Mouse (Mus musculus): ENCODE data around the gene 4921524J17Rik. TPM values are rescaled to one million over a fixed set of nuclear protein-coding genes. Genes with fewer than 3 reads are reported as not detected.

Gene 4921524J17Rik
- polyA plus RNA-seq, 1 experiment from 2014 or later: 37.8 TPM

DNA sequence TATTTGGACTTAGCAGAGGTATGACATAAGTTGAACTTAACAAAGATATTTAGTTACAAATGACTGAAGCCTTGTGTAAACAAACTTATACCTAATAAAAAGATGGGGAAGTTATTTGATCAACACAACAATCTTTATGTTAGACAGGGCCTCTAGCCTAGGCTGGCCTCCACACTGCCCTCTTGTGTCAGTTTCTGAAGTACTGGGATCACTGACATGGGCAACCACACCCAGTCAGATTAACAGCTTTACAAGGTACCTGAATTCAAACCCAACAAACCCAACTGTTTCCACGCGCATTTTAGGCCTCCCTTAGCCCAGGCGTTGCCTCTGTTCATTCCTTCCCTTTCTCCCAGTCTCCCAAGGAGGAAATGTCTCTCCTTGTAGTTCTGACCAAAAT is 28.7 kb upstream of the 4921524J17Rik start:
- no peak overlapping the region for H3K4me3 ChIP-seq
- H3K27me3 ChIP-seq (ENCODE audit: low read depth, poor library complexity, severe bottlenecking): no peaks in the 10 kb centered on the region
- no peaks in the 10 kb centered on the region for H3K36me3 ChIP-seq
- no peak for DNase-seq (ENCODE audit: low spot score)
- no peak overlapping the region for H3K27ac ChIP-seq (replicated peaks)
- no peaks in the 10 kb centered on the region for H3K9me3 ChIP-seq (replicated peaks)
- WGBS: 78% methylated on average over 3 of the region's 3 CpGs
- H3K4me1 ChIP-seq: no peaks in the 10 kb centered on the region

DNA sequence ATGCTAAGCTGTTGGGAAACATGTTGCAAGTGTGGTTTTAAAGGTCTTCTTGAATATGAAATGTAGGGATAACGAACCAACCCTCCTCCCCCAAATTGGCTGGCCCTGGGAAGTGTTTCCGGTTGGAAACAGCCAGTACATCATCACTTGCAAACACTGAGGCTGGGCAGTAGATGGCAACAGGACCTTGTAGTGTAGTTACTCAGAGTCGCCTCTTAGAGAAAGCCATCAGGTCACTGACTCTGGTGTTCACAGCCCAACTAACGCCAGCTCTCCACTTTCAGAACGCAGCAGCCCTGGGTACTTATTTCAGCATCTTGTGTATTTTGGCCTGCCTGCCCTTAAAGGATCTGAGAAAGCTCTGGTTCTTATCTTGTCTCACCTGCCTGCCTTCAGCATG is 28.2 kb upstream of the 4921524J17Rik start:
- Histone ChIP-seq H3K27ac (replicated peaks) (no peak overlapping the region), H3K36me3 (no peaks in the 10 kb centered on the region), H3K9me3 (replicated peaks) (no peaks in the 10 kb centered on the region), H3K27me3 (ENCODE audit: low read depth, poor library complexity, severe bottlenecking) (no peaks in the 10 kb centered on the region), H3K4me1 (no peaks in the 10 kb centered on the region), H3K4me3 (no peak overlapping the region)
- WGBS: 45% methylated on average over 5 of the region's 5 CpGs
- DNase-seq (ENCODE audit: low spot score): no peak

DNA sequence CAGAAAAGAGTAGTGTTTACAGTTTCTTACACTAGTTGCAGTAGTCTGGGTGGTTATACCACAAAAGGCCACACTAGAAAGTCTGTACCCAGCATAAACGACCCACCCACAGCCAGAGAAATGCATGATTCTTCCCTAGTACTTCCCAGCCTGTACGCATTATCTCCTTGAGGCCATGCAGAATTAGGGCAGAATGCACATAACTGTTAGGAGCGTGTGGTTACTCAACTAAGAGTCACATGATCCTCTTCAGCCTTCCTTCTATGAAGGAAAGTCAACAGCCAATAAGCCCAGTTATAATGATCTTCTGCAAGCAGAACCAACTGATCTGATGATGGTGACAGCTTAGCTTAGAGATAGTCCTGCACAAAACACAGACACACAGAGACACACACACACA is 26.9 kb upstream of the 4921524J17Rik start:
- 84% methylated on average over 3 of the region's 3 CpGs for WGBS

GRCm38 (mm10) chr8:85456536-85456935 is 23.9 kb upstream of the 4921524J17Rik start:
- peak; percentile 68 for DNase-seq (ENCODE audit: low spot score)
- H3K27me3 ChIP-seq (ENCODE audit: low read depth, poor library complexity, severe bottlenecking): no peaks in the 10 kb centered on the region
- no peaks in the 10 kb centered on the region for H3K9me3 ChIP-seq (replicated peaks)
- H3K4me3 ChIP-seq: no peak overlapping the region
- no peaks in the 10 kb centered on the region for H3K36me3 ChIP-seq
- 15% methylated on average over 14 of the region's 14 CpGs for WGBS
- peaks cover 17% of the 10 kb centered on the region for H3K4me1 ChIP-seq
- H3K27ac ChIP-seq (replicated peaks): no peak overlapping the region

More for the DNA sequence above, 26.9 kb upstream of the 4921524J17Rik start:
- DNase-seq (ENCODE audit: low spot score): no peak
- no peaks in the 10 kb centered on the region for H3K4me1 ChIP-seq
- no peak overlapping the region for H3K27ac ChIP-seq (replicated peaks)
- no peaks in the 10 kb centered on the region for H3K27me3 ChIP-seq (ENCODE audit: low read depth, poor library complexity, severe bottlenecking)
- H3K4me3 ChIP-seq: no peak overlapping the region
- no peaks in the 10 kb centered on the region for H3K9me3 ChIP-seq (replicated peaks)
- H3K36me3 ChIP-seq: no peaks in the 10 kb centered on the region

- Histone ChIP-seq H3K27me3 (ENCODE audit: low read depth, poor library complexity, severe bottlenecking) (no peaks in the 10 kb centered on the region), H3K4me3 (no peak overlapping the region), H3K9me3 (replicated peaks) (no peaks in the 10 kb centered on the region), H3K27ac (replicated peaks) (no peak overlapping the region), H3K36me3 (no peaks in the 10 kb centered on the region), H3K4me1 (peaks cover 17% of the 10 kb centered on the region)
- no peak for DNase-seq (ENCODE audit: low spot score)
- 71% methylated on average over 8 of the region's 8 CpGs for WGBS
Measured at GRCm38 (mm10) chr8:85454750-85455149, 22.1 kb upstream of the 4921524J17Rik start.

- Histone ChIP-seq H3K9me3 (replicated peaks) (no peaks in the 10 kb centered on the region), H3K36me3 (no peaks in the 10 kb centered on the region), H3K27me3 (ENCODE audit: low read depth, poor library complexity, severe bottlenecking) (no peaks in the 10 kb centered on the region), H3K4me3 (no peak overlapping the region), H3K4me1 (peaks cover 17% of the 10 kb centered on the region), H3K27ac (replicated peaks) (no peak overlapping the region)
- WGBS: 85% methylated on average over 2 of the region's 2 CpGs
- DNase-seq (ENCODE audit: low spot score): no peak
Measured at GRCm38 (mm10) chr8:85453256-85453655, 20.6 kb upstream of the 4921524J17Rik start.

- Histone ChIP-seq H3K9me3 (replicated peaks) (no peaks in the 10 kb centered on the region), H3K4me3 (peak overlapping the region; percentile 33; the same call in 1 of the 2 replicates), H3K36me3 (no peaks in the 10 kb centered on the region), H3K27ac (replicated peaks) (peak overlapping the region; percentile 17; the same call in 1 of the 2 replicates), H3K4me1 (peaks cover 17% of the 10 kb centered on the region), H3K27me3 (ENCODE audit: low read depth, poor library complexity, severe bottlenecking) (no peaks in the 10 kb centered on the region)
- peak; percentile 32 for DNase-seq (ENCODE audit: low spot score)
- WGBS: 25% methylated on average over 14 of the region's 14 CpGs
Measured at GRCm38 (mm10) chr8:85452328-85452727, 19.7 kb upstream of the 4921524J17Rik start.

DNA sequence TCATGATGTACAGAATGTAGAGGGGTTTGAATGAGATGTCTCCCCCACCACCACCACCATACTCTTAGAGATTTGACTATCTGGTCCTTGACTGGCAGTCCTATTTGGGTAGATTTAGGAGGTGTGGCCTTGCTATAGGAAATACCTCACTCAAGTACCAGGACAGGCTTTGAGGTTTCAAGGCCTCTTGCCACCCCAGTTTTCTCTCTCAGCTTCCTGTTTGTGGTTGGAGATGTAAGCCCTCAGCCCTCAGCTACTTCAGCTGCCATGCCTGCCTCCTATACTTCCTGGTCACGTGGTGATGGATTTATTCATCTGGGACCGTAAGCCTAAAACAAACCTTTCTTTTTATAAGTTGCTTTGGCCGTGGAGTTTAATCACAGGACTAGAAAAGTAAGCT is 17.7 kb upstream of the 4921524J17Rik start:
- Histone ChIP-seq H3K27ac (replicated peaks) (no peak overlapping the region), H3K36me3 (no peaks in the 10 kb centered on the region), H3K27me3 (ENCODE audit: low read depth, poor library complexity, severe bottlenecking) (no peaks in the 10 kb centered on the region), H3K4me3 (no peak overlapping the region), H3K9me3 (replicated peaks) (no peaks in the 10 kb centered on the region), H3K4me1 (peaks cover 17% of the 10 kb centered on the region)
- 86% methylated on average over 3 of the region's 3 CpGs for WGBS
- DNase-seq (ENCODE audit: low spot score): no peak

DNA sequence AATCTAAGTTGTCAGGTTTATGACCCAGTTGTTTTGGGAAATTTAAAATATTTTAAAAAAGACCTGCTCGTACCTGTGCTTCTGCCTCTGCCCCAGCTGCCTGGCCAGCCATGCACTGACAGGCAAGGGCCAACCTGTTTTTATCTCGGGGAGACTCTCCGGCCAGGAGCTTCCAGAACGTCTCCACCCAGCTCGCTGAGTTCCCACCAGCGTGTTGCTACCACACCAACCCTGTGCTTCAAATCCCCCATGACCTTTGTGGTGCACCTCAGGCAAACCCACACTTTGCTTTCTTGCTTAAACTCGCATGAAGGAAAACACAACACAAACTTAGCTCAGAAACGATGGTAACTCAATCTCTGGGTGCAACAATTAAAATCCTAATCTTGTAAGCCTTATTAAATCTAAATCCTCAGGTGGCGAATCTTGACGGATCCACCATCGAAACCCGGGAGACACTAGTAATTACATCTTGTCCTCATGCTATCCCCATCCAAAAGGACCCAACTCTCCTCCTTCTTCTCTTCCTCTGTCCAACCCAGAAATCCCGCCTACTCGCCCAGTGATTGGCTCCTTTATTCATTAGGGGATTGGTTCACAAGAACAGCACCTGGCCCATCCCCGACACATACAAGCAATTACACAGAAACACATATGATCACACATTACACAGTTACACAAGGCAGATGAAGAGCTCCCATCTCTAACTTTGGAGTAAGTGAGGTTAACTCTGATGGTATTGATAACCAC is 13.5 kb upstream of the 4921524J17Rik start:
- Histone ChIP-seq H3K4me3 (no peak overlapping the region), H3K9me3 (replicated peaks) (no peaks in the 10 kb centered on the region), H3K36me3 (no peaks in the 10 kb centered on the region), H3K4me1 (peaks cover 6% of the 10 kb centered on the region; the same call in 1 of the 2 replicates), H3K27me3 (ENCODE audit: low read depth, poor library complexity, severe bottlenecking) (no peaks in the 10 kb centered on the region), H3K27ac (replicated peaks) (no peak overlapping the region)
- WGBS: 86% methylated on average over 15 of the region's 15 CpGs
- DNase-seq (ENCODE audit: low spot score): no peak

GRCm38 (mm10) chr8:85444092-85444491 is 11.5 kb upstream of the 4921524J17Rik start:
- no peaks in the 10 kb centered on the region for H3K27me3 ChIP-seq (ENCODE audit: low read depth, poor library complexity, severe bottlenecking)
- no peak overlapping the region for H3K27ac ChIP-seq (replicated peaks)
- peaks cover 6% of the 10 kb centered on the region; the same call in 1 of the 2 replicates for H3K4me1 ChIP-seq
- no peak for DNase-seq (ENCODE audit: low spot score)
- H3K9me3 ChIP-seq (replicated peaks): no peaks in the 10 kb centered on the region
- H3K4me3 ChIP-seq: no peak overlapping the region
- no peaks in the 10 kb centered on the region for H3K36me3 ChIP-seq

DNA sequence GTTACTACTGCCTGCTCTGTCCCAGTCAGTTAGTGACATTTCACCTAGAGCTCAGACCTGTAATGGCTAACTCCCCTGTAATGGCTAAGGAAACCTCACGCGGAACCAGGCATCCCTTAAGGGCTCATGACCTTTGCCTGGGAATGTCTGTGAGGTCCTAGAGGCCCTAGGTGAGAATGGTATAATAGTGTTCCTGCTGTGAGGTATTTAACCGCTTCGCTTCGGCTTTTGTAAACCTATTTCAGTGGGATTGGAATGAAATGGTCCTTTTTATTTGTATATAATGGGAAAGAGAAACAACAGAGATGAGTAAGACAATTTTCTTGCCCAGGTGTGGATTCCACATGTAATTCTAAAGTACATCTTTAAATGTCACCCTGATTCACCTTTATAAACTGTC is 8.9 kb upstream of the 4921524J17Rik start:
- H3K4me3 ChIP-seq: no peak overlapping the region

DNA sequence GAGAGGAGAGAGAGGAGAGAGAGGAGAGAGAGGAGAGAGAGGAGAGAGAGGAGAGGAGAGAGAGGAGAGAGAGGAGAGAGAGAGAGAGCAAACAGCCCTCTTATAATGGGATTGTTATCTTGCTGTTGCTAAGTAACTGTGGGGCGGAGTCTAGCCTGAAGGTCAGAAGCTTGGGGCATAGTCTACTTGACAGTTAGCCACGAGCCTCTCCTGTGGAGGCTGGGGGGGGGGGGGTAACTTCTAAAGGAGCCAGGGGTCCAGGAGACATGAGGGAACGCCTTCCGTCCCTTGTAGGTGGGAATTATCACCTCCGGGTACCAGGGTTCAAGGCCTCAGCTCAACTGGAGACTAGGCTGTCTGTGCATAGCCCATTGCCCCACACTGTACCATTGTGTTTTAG is 3.1 kb upstream of the 4921524J17Rik start:
- Histone ChIP-seq H3K27ac (replicated peaks) (no peak overlapping the region), H3K4me3 (no peak overlapping the region), H3K36me3 (no peaks in the 10 kb centered on the region), H3K27me3 (ENCODE audit: low read depth, poor library complexity, severe bottlenecking) (peaks cover 11% of the 10 kb centered on the region; the same call in 1 of the 2 replicates), H3K9me3 (replicated peaks) (0 out of 2 replicates have a peak, but pooled peaks cover 3% of the 10 kb centered on the region), H3K4me1 (peaks cover 18% of the 10 kb centered on the region)
- 57% methylated on average over 5 of the region's 5 CpGs for WGBS
- DNase-seq (ENCODE audit: low spot score): no peak

More for the DNA sequence above, 8.9 kb upstream of the 4921524J17Rik start:
- DNase-seq (ENCODE audit: low spot score): no peak
- H3K27ac ChIP-seq (replicated peaks): no peak overlapping the region
- H3K4me1 ChIP-seq: peaks cover 6% of the 10 kb centered on the region; the same call in 1 of the 2 replicates
- WGBS: 54% methylated on average over 5 of the region's 5 CpGs
- H3K9me3 ChIP-seq (replicated peaks): 0 out of 2 replicates have a peak, but pooled peaks cover 3% of the 10 kb centered on the region
- H3K36me3 ChIP-seq: no peaks in the 10 kb centered on the region
- no peaks in the 10 kb centered on the region for H3K27me3 ChIP-seq (ENCODE audit: low read depth, poor library complexity, severe bottlenecking)

DNA sequence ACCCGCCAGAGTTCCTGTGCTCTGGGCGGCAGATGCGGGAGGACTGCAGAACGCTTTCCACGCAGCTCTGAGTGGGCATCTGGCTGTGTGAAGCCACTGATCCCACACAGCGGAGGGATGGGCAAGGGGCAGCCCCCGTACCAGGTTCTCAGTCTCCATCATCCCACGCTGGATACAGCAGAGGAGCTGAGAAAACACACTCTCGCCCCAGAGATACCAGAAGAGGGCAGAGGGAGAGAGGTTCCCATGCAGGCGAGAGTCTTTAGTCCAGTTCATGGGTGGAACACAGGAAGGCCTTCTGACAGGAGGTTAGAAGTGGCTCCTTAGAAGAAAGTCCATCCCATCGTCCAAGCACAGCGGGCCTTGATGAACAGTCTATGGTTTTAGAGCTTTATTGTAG is 2.2 kb upstream of the 4921524J17Rik start:
- DNase-seq (ENCODE audit: low spot score): no peak
- H3K4me3 ChIP-seq: no peak overlapping the region
- 75% methylated on average over 12 of the region's 12 CpGs for WGBS

More for the DNA sequence above, 2.2 kb upstream of the 4921524J17Rik start:
- Histone ChIP-seq H3K9me3 (replicated peaks) (0 out of 2 replicates have a peak, but pooled peaks cover 3% of the 10 kb centered on the region), H3K27ac (replicated peaks) (no peak overlapping the region), H3K36me3 (no peaks in the 10 kb centered on the region), H3K4me1 (peaks cover 25% of the 10 kb centered on the region), H3K27me3 (ENCODE audit: low read depth, poor library complexity, severe bottlenecking) (peaks cover 11% of the 10 kb centered on the region; the same call in 1 of the 2 replicates)

Measured in midbrain, embryonic 10.5 days (tissue).